Mouse (Mus musculus) gastrocnemius, postnatal 36 days (tissue): ENCODE data around the gene Renbp. TPM values are rescaled to one million over a fixed set of nuclear protein-coding genes. Genes with fewer than 3 reads are reported as not detected.

Experiments
- DNase-seq, 2 experiments: peaks; one replicate each; pipeline ENCODE4 v3.0.0; 2022
- intact Hi-C: fragments of 180-260 bp; cut with DNase I; formaldehyde crosslinking; loops from one replicate; pipeline ENCODE4 v1.15.1; 2025
- total RNA-seq, 2 experiments: library from RNA; stranded (reverse); gene quantifications; 2 replicates each; pipeline ENCODE4 v1.2.3; 2021

The Renbp gene
- total RNA-seq, 2 experiments from 2014 or later = 1.8 to 2.5 TPM

- intact Hi-C loops = no loop called here
- DNase-seq = peak; percentile 78 to 83
Measured at GRCm38 (mm10) chrX:73921823-73922549, 8.7 kb downstream of the Renbp start, which contains the start of the genes Arhgap4 and Naa10. Gene Arhgap4, minus strand, starts transcription at chrX:73921870. Gene Naa10, minus strand, starts transcription at chrX:73921944.

- intact Hi-C loops = no loop called here
- no peak for DNase-seq
Measured at GRCm38 (mm10) chrX:73921285-73921822, 9.3 kb downstream of the Renbp start.

- intact Hi-C loops = no loop called here
- DNase-seq = no peak
Measured at GRCm38 (mm10) chrX:73918631-73919030, 12.0 kb downstream of the Renbp start.

DNA sequence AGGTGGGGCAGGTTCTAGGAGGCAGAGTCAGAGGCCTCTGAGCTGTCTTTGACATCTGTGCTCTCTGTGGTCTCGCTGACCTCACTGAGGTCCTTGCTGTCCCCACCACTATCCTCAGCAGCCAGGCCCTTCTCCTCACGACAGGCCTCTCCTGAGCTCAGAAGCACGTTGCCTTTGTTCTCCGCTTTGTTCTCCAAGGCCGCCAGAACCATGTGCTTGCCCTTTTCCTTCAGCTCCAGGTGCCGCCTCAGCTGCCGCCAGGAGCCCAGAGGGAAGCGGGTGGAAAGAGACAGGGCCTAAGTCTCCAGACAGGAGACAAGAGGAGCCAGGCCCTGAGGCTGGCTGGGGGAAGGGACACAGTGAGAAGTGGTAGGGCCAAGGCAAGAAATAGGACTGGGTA lies 13.7 kb downstream of the Renbp start:
- DNase-seq = no peak
- intact Hi-C loops = no loop called here

GRCm38 (mm10) chrX:73914827-73915703 lies 15.6 kb downstream of the Renbp start:
- intact Hi-C loops = no loop called here
- peak; percentile 77 to 83 for DNase-seq

GRCm38 (mm10) chrX:73911588-73911987 lies 19.1 kb downstream of the Renbp start:
- intact Hi-C loops = no loop called here
- DNase-seq = no peak

DNA sequence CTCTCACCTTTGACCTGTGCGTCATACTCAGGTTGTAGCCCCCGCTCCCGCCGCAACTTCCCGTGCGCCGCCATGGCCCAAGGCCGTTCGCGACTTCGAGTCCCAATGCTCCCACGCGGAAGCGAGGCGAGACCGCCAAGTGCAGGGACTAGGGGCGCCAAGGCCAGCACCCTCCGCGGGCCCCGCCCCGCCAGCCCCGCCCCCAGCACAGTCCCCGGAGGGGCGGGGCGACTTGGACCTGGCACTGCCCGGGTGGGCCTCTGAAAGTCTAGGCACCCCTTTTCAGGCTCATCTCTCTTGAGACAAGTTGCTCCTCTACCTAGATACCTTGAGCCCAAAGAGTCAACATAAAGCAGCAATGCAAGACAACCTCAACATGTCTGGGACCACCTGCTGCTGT lies 19.5 kb downstream of the Renbp start:
- no peak for DNase-seq
- intact Hi-C loops = no loop called here

- no peak for DNase-seq
- intact Hi-C loops = no loop called here
Measured at GRCm38 (mm10) chrX:73910451-73910850, 20.2 kb downstream of the Renbp start.

DNA sequence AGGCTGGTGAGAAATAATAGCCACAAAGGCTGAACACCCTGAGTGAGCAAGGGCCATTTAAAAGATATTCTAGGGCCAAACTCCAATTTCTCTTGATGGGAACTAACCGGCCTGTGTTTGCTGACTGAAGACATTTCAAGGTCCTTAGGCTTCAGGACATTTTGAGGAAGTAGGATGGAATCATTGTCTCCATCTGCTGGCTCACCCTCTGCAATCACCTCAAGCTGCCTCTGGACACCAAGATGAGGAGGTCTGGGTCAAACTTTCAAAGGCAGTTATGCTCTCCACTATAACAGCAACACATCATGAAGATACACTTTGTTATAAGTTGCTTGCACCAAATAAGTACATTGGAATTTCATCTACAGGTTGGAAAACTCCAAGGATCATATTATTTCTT lies 20.6 kb downstream of the Renbp start:
- intact Hi-C loops = no loop called here
- DNase-seq = no peak

- no peak for DNase-seq
- intact Hi-C loops = no loop called here
Measured at GRCm38 (mm10) chrX:73897959-73898358, 32.7 kb downstream of the Renbp start.

DNA sequence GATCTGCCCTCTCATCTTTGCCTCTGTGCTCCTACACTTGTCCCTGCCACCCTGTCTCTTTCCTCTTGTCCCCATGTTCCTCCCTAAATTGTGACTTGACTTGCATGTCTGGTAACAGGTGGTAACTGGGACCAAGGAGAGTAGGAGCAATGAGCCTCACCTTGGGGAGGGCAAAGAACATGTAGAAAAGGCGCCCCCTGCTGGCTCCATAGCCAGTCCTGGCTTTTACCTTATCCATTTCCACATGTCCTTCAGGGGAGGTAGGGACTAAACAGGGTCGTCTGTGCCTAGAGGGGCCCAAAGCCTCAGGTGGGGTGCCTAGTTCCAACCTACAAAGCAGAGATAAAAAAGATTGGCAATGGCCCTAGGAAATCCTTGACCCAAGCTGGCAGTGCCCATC lies 34.9 kb downstream of the Renbp start, which contains the start of gene L1cam:
TSS of gene L1cam (minus strand) at position 387 of the 400 bp plus-strand sequence.
- intact Hi-C loops = loop anchor here (2.0 kb wide), 1 partner anchor 97 kb away; no protein-coding TSS in a partner anchor

DNA sequence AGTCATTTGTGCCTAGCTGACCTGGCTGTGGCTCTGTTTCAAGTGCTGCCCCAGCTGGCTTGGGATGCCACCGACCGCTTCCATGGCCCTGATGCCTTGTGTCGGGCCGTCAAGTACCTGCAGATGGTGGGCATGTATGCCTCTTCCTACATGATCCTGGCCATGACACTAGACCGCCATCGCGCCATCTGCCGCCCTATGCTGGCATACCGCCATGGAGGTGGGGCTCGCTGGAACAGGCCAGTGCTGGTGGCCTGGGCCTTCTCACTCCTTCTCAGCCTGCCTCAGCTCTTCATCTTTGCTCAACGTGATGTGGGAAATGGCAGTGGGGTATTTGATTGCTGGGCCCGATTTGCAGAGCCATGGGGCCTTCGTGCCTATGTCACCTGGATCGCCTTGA lies 37.8 kb downstream of the Renbp start:
- intact Hi-C loops = no loop called here
- DNase-seq = no peak

More for the DNA sequence above, 34.9 kb downstream of the Renbp start, which contains the start of gene L1cam:
- peak; percentile 15 to 21 for DNase-seq

DNA sequence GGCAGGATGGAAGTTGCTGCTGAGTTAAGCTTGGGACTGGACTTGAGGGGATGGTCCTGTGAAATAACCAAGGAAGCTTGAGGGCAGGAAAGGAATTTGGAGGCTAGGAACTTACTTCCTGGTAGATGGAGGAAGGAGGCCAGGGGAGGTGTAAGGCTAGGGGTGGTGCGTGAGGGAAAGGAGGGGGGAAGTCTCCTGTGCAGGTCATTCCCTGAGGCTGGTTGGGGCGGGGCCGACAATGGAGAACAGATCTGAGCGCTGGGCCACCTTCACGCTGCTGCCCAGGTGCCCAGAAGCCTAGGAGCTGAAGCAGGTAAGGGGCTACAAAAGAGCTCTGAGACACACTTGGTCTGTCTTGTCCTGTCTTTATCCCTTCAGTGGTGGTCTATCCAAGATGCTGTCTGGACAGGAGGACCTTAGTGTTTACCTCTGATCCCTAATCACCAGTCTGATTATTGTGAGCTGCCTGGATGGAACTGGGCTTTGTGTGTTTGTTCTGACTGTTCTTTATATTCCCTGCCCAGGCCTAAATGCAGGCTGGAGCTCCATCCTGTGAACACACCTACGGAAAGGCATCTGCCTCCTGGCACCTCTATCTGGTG lies 39.0 kb downstream of the Renbp start, which contains the start of gene Avpr2:
TSS of gene Avpr2 (plus strand) at position 552 of the 602 bp plus-strand sequence.
- intact Hi-C loops = no loop called here

DNA sequence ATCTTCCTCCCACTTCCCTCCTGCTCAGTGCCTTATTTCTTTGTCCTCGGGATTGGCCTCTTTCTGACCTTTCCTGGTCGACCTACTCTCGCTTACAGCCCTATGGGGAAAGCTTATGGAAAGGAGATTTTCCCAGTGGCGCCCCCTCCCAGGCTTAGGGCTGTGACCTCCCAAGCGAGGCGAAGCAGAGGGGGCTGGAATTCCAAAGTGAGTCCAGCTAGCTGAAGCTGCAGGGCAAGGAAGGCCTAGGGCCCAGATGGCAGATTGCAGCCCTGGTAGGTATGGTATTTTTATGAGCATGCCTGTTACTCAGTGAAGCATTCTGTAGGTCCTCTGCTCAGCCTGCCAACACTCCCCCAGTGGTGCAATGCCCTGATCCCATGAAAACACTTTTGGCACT lies 49.2 kb downstream of the Renbp start:
- no peak for DNase-seq
- intact Hi-C loops = no loop called here

More for the DNA sequence above, 39.0 kb downstream of the Renbp start, which contains the start of gene Avpr2:
- no peak for DNase-seq

GRCm38 (mm10) chrX:73881036-73881427 lies 49.6 kb downstream of the Renbp start:
- intact Hi-C loops = no loop called here
- DNase-seq = no peak

GRCm38 (mm10) chrX:73880194-73881035 lies 50.2 kb downstream of the Renbp start:
- DNase-seq = no peak
- intact Hi-C loops = no loop called here

DNA sequence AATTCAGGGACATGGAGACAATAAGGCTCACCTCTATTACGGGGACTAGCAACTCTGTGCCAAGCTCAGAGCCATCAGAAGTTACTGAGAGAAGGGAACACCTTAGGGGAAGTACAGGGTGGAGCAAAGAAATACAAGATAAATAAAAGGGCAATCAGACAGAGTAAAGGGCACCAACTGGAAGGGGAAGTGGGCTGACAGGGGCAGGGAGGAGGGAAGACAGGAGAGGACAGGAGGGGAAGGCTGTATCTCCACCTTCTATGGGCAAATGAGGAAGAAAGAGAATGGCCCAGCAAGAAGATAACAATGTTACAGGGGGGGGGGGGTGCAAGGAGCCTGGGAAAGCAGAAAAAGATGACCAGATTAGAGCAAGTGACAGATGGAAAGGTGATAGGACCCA lies 53.6 kb downstream of the Renbp start:
- no peak for DNase-seq
- intact Hi-C loops = no loop called here

DNA sequence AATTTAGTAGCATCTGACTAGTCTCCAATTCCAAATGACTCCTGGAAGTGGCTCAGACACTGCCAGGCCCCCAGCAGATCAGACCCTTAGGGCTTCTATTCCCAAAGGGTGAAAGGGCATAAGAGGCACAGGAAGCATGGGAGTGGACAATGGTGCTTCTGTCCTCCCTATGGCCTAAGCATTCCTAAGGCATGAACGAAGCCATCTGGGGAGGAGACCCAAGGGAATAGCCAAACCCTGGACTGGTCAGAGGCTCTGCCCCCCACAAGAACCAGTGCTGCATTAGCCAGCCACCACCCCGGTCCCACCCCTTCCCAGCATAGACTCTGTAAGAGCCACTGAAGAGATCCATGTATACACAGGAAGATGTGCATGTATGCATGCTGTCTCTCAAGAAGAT lies 54.8 kb downstream of the Renbp start:
- no peak for DNase-seq
- intact Hi-C loops = no loop called here
